Mouse (Mus musculus) neural tube, embryonic 12.5 days (tissue): ENCODE data around the gene Kdm6b. TPM values are rescaled to one million over a fixed set of nuclear protein-coding genes. Genes with fewer than 3 reads are reported as not detected.
A peak's percentile ranks its signal among the peaks of the same experiment; 100 is the strongest.

Experiments
- ATAC-seq: fragments of 200-750 bp; cut with Nextera tagmentation; 2 replicates; pipeline ENCODE4 v1.8.0; 2017; ENCODE audit warnings: low read depth, mild to moderate bottlenecking, moderate TSS enrichment, moderate library complexity; ENCODE audit not compliant: low FRiP score
- H3K27ac ChIP-seq: fragments of 300-500 bp; sonication (generic); 2 replicates; pipeline ENCODE4 v1.5.1; 2016
- H3K27me3 ChIP-seq: fragments of 300-500 bp; sonication (generic); replicated peaks from 2 replicates; pipeline ENCODE4 v1.6.1; 2016; ENCODE audit warnings: mild to moderate bottlenecking
- H3K36me3 ChIP-seq: fragments of 300-500 bp; sonication (generic); 2 replicates; pipeline ENCODE4 v1.6.1; 2016; ENCODE audit warnings: mild to moderate bottlenecking
- H3K4me1 ChIP-seq: fragments of 300-500 bp; sonication (generic); 2 replicates; pipeline ENCODE4 v1.6.1; 2016
- H3K4me2 ChIP-seq: fragments of 300-500 bp; sonication (generic); replicated peaks from 2 replicates; pipeline ENCODE4 v1.6.1; 2016; ENCODE audit warnings: mild to moderate bottlenecking
- H3K4me3 ChIP-seq: fragments of 300-500 bp; sonication (generic); 2 replicates; pipeline ENCODE4 v1.5.1; 2016
- H3K9ac ChIP-seq: fragments of 300-500 bp; sonication (generic); 2 replicates; pipeline ENCODE4 v1.6.1; 2016; ENCODE audit warnings: mild to moderate bottlenecking
- H3K9me3 ChIP-seq: fragments of 300-500 bp; sonication (generic); 2 replicates; pipeline ENCODE4 v1.6.1; 2016; ENCODE audit warnings: mild to moderate bottlenecking
- WGBS: fragments of 180-500 bp; shearing (Covaris S2); methylation state at CpG from one replicate; pipeline ENCODE4 v1.1.7; 2016; 5-methylcytosine and 5-hydroxymethylcytosine counted together
- polyA plus RNA-seq: library from polyadenylated mRNA; unstranded; fragments of >200 nt; fragmentation: Nextera tagmentation; extraction: Ambion mirVana; gene quantifications from 2 replicates; pipeline ENCODE4 v1.2.1, GENCODE M21; 2016

Gene Kdm6b
- polyA plus RNA-seq, 1 experiment from 2014 or later: 48.6 TPM

DNA sequence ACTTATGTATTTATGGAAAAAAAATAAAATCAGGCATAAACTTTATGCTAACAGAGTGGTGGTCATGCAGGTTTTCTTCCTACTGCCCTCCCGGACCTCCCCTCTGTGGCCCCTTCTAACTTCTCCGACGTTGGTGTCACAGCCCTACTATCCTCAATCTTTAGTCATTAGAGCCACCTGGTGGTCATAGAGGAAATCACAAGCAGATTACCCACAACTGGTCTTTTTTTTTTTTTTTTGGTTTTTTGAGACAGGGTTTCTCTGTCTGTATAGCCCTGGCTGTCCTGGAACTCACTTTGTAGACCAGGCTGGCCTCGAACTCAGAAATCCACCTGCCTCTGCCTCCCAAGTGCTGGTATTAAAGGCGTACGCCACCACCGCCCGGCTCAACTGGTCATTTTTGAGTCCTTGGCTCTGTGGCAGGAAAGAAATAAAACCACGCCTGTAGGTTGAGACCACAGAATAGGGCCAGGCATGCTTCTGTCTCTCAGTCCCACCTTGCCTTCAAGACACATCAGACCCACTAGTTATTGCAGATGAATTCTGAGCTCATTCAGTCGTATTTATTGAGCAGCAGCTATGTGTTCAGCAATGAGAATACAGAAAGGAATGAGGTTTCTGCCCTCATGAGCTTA lies 23.0 kb downstream of the Kdm6b start:
- H3K4me1 ChIP-seq: peaks cover 4% of the 10 kb centered on the region
- no peak overlapping the region for H3K4me3 ChIP-seq
- no peak overlapping the region for H3K9ac ChIP-seq
- H3K27ac ChIP-seq: no peak overlapping the region
- no peaks in the 10 kb centered on the region for H3K27me3 ChIP-seq
- 0 out of 2 replicates have a peak overlapping the region, but pooled peaks have one; percentile 9 for H3K4me2 ChIP-seq
- no peak for ATAC-seq
- 54% methylated on average over 10 of the region's 10 CpGs for WGBS
- peaks cover 3% of the 10 kb centered on the region; the same call in 1 of the 2 replicates for H3K36me3 ChIP-seq
- no peaks in the 10 kb centered on the region for H3K9me3 ChIP-seq

GRCm38 (mm10) chr11:69389531-69390399 lies 23.7 kb downstream of the Kdm6b start:
- no peak for ATAC-seq
- Histone ChIP-seq H3K4me3 (no peak overlapping the region), H3K27me3 (no peaks in the 10 kb centered on the region)

GRCm38 (mm10) chr11:69388680-69389079 lies 24.8 kb downstream of the Kdm6b start:
- Histone ChIP-seq H3K27me3 (no peaks in the 10 kb centered on the region), H3K36me3 (peaks cover 3% of the 10 kb centered on the region; the same call in 1 of the 2 replicates), H3K4me2 (no peak overlapping the region), H3K9ac (no peak overlapping the region), H3K9me3 (no peaks in the 10 kb centered on the region), H3K4me1 (no peaks in the 10 kb centered on the region), H3K27ac (no peak overlapping the region), H3K4me3 (no peak overlapping the region)
- ATAC-seq: no peak
- WGBS: 98% methylated on average over 4 of the region's 4 CpGs

More at GRCm38 (mm10) chr11:69389531-69390399, 23.7 kb downstream of the Kdm6b start:
- Histone ChIP-seq H3K9ac (no peak overlapping the region), H3K36me3 (peaks cover 3% of the 10 kb centered on the region; the same call in 1 of the 2 replicates), H3K4me1 (peaks cover 4% of the 10 kb centered on the region), H3K4me2 (0 out of 2 replicates have a peak overlapping the region, but pooled peaks have one; percentile 9), H3K27ac (no peak overlapping the region), H3K9me3 (no peaks in the 10 kb centered on the region)
- 63% methylated on average over 14 of the region's 14 CpGs for whole genome bisulfite sequencing

GRCm38 (mm10) chr11:69386758-69387157 lies 26.7 kb downstream of the Kdm6b start:
- Histone ChIP-seq H3K4me2 (no peak overlapping the region), H3K9ac (no peak overlapping the region), H3K9me3 (no peaks in the 10 kb centered on the region), H3K27me3 (no peaks in the 10 kb centered on the region), H3K36me3 (no peaks in the 10 kb centered on the region), H3K4me1 (no peaks in the 10 kb centered on the region), H3K27ac (no peak overlapping the region), H3K4me3 (no peak overlapping the region)
- 85% methylated on average over 7 of the region's 7 CpGs for WGBS
- ATAC-seq: no peak

- Histone ChIP-seq H3K27me3 (no peaks in the 10 kb centered on the region), H3K4me1 (no peaks in the 10 kb centered on the region), H3K4me2 (no peak overlapping the region), H3K27ac (no peak overlapping the region), H3K9ac (no peak overlapping the region), H3K4me3 (no peak overlapping the region), H3K36me3 (no peaks in the 10 kb centered on the region), H3K9me3 (no peaks in the 10 kb centered on the region)
- no peak for ATAC-seq
- 88% methylated on average over 6 of the region's 6 CpGs for WGBS
Observed at GRCm38 (mm10) chr11:69384979-69385378, 28.5 kb downstream of the Kdm6b start.

- Histone ChIP-seq H3K27ac (no peak overlapping the region), H3K36me3 (peaks cover 7% of the 10 kb centered on the region; the same call in 1 of the 2 replicates), H3K9me3 (no peaks in the 10 kb centered on the region), H3K4me1 (no peaks in the 10 kb centered on the region), H3K27me3 (no peaks in the 10 kb centered on the region), H3K4me3 (no peak overlapping the region), H3K4me2 (no peak overlapping the region), H3K9ac (no peak overlapping the region)
- no peak for ATAC-seq
- 72% methylated on average over 10 of the region's 10 CpGs for WGBS
Observed at GRCm38 (mm10) chr11:69382478-69383105, 30.9 kb downstream of the Kdm6b start.

DNA sequence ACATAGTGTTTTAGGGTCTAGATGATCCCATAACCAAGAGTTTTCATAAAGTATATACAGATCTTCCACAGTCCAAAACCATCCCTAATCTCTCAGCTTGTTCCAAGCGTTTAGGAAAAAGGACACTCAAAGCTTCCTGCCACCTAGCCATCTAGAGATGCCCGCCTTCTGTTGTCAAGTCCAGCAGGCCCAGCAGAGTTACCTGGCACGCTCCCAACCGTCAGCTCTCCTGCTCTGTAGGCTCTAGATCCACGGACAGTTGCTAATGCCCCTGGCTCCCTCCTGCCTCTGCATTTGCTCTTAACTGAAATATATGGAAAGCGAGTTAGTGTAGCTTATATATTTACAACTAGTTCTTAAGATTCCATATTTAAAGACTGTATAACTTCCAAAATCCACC lies 32.1 kb downstream of the Kdm6b start:
- no peaks in the 10 kb centered on the region for H3K4me1 ChIP-seq
- 85% methylated on average over 6 of the region's 6 CpGs for WGBS
- no peaks in the 10 kb centered on the region for H3K9me3 ChIP-seq
- H3K27me3 ChIP-seq: no peaks in the 10 kb centered on the region
- no peak overlapping the region for H3K9ac ChIP-seq
- no peak overlapping the region for H3K4me2 ChIP-seq
- H3K4me3 ChIP-seq: no peak overlapping the region
- no peak overlapping the region for H3K27ac ChIP-seq
- no peak for ATAC-seq
- H3K36me3 ChIP-seq: peaks cover 7% of the 10 kb centered on the region; the same call in 1 of the 2 replicates

DNA sequence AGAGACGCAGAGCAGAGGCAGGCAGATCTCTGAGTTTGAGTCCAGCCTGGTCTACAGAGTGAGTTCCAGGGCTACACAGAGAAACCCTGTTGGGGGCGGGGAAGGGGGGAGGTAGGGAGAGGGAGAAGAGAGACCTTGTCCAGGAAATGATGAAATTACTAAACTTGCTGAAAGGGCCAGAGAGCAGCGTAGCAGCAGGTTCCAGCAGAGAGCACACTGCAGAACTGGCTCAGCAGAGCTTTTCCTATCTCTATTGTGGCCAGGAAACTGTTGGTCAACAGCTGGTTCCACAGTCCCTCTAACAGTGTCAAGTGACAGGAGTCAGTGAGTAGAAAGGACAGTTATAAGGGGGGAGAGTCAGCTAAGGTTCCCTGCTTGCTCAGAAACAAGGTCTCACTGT lies 33.9 kb downstream of the Kdm6b start:
- Histone ChIP-seq H3K4me1 (no peaks in the 10 kb centered on the region), H3K36me3 (peaks cover 7% of the 10 kb centered on the region; the same call in 1 of the 2 replicates), H3K27ac (no peak overlapping the region), H3K9me3 (no peaks in the 10 kb centered on the region), H3K4me2 (no peak overlapping the region), H3K4me3 (no peak overlapping the region), H3K9ac (no peak overlapping the region), H3K27me3 (no peaks in the 10 kb centered on the region)
- 88% methylated on average over 3 of the region's 3 CpGs for WGBS
- no peak for ATAC-seq

GRCm38 (mm10) chr11:69377766-69378165 lies 35.7 kb downstream of the Kdm6b start:
- no peaks in the 10 kb centered on the region for H3K27me3 ChIP-seq
- WGBS: 83% methylated on average over 3 of the region's 3 CpGs
- peaks cover 20% of the 10 kb centered on the region for H3K36me3 ChIP-seq
- H3K9ac ChIP-seq: no peak overlapping the region
- no peaks in the 10 kb centered on the region for H3K9me3 ChIP-seq
- no peak overlapping the region for H3K4me3 ChIP-seq
- no peak overlapping the region for H3K27ac ChIP-seq
- ATAC-seq: no peak
- no peak overlapping the region for H3K4me2 ChIP-seq
- H3K4me1 ChIP-seq: no peaks in the 10 kb centered on the region

GRCm38 (mm10) chr11:69375646-69376045 lies 37.8 kb downstream of the Kdm6b start:
- no peak for ATAC-seq
- H3K27ac ChIP-seq: no peak overlapping the region
- WGBS: 93% methylated on average over 4 of the region's 4 CpGs
- H3K4me2 ChIP-seq: no peak overlapping the region
- H3K36me3 ChIP-seq: peaks cover 20% of the 10 kb centered on the region
- no peaks in the 10 kb centered on the region for H3K9me3 ChIP-seq
- no peaks in the 10 kb centered on the region for H3K27me3 ChIP-seq
- H3K4me3 ChIP-seq: no peak overlapping the region
- H3K9ac ChIP-seq: no peak overlapping the region
- H3K4me1 ChIP-seq: peaks cover 19% of the 10 kb centered on the region

- no peak overlapping the region for H3K9ac ChIP-seq
- no peaks in the 10 kb centered on the region for H3K9me3 ChIP-seq
- H3K27ac ChIP-seq: no peak overlapping the region
- WGBS: 93% methylated on average over 16 of the region's 16 CpGs
- H3K27me3 ChIP-seq: no peaks in the 10 kb centered on the region
- peaks cover 24% of the 10 kb centered on the region for H3K4me1 ChIP-seq
- peaks cover 17% of the 10 kb centered on the region for H3K36me3 ChIP-seq
- H3K4me3 ChIP-seq: no peak overlapping the region
- H3K4me2 ChIP-seq: no peak overlapping the region
- ATAC-seq: no peak
Observed at GRCm38 (mm10) chr11:69373223-69373965, 40.1 kb downstream of the Kdm6b start.
